Comparison of ENCODE assay signal across 8 mouse cellular contexts in genomic region chr4:133754871-133755765, GRCm38 (mm10). TPM values are rescaled to one million over a fixed set of nuclear protein-coding genes. Genes with fewer than 3 reads are reported as not detected.
DNase-seq lines count a peak whose midpoint lies in the region; ATAC-seq and TF ChIP-seq lines count a peak whose summit lies in the region.

No protein-coding gene starts in this region.

- peak overlapping the region; percentile 94 for H3K4me3 ChIP-seq in erythroblast, embryonic 14.5 days (replicated peaks)
- H3K4me3 ChIP-seq in embryonic facial prominence, embryonic 14.5 days (ENCODE audit: low read depth, low read length), result peak overlapping the region; percentile 100
- peak overlapping the region; percentile 100 for H3K4me3 ChIP-seq in limb, embryonic 14.5 days (replicated peaks; ENCODE audit: low read length)
- peak overlapping the region; percentile 100 for H3K4me3 ChIP-seq in stomach, postnatal 0 days (ENCODE audit: low read depth, low read length)

- peaks cover 8% of the 10 kb centered on the region for H3K36me3 ChIP-seq in erythroblast, embryonic 14.5 days (ENCODE audit: control insufficient read depth)
- no peaks in the 10 kb centered on the region for H3K36me3 ChIP-seq in embryonic facial prominence, embryonic 14.5 days (ENCODE audit: control insufficient read depth, insufficient read depth, low read length)
- no peaks in the 10 kb centered on the region for H3K36me3 ChIP-seq in limb, embryonic 14.5 days (ENCODE audit: control insufficient read depth, insufficient read depth, low read length)
- no peaks in the 10 kb centered on the region for H3K36me3 ChIP-seq in stomach, postnatal 0 days (ENCODE audit: control insufficient read depth, insufficient read depth, low read length)

- TF ChIP-seq POLR2A in limb, embryonic 14.5 days (IDR thresholded peaks at IDR 0.05; ENCODE audit: borderline replicate concordance, extremely low read depth, insufficient read depth, insufficient read length), result no peak

- no peak for ATAC-seq in erythroblast, adult 5-6 weeks (replicated peaks; ENCODE audit: low FRiP score, poor library complexity, severe bottlenecking)
- ATAC-seq in embryonic facial prominence, embryonic 14.5 days (ENCODE audit: low read depth), result no peak
- ATAC-seq in limb, embryonic 14.5 days (ENCODE audit: low FRiP score, low read depth), result no peak
- ATAC-seq in stomach, postnatal 0 days (ENCODE audit: low FRiP score, low TSS enrichment), result no peak

- DNase-seq in 3T3-L1 (ENCODE audit: low read depth, low spot score), result peak; percentile 30
- DNase-seq in embryonic facial prominence, embryonic 14.5 days (ENCODE audit: low spot score), result no peak
- DNase-seq in limb, embryonic 14.5 days (ENCODE audit: low spot score), result no peak
- peak; percentile 23 for DNase-seq in stomach, postnatal 0 days (ENCODE audit: low spot score)
- no peak for DNase-seq in testis, postnatal 14 days (ENCODE audit: low spot score)
- no peak for DNase-seq in urinary bladder, postnatal 10 days (ENCODE audit: low spot score)

- TF ChIP-seq CTCF in stomach, postnatal 0 days (IDR thresholded peaks at IDR 0.05; ENCODE audit: low read depth), result no peak

- no peaks in the 10 kb centered on the region for H3K9me3 ChIP-seq in erythroblast, embryonic 14.5 days (ENCODE audit: control insufficient read depth, low read length)
- no peaks in the 10 kb centered on the region for H3K9me3 ChIP-seq in embryonic facial prominence, embryonic 14.5 days (ENCODE audit: control insufficient read depth, low read length)
- no peaks in the 10 kb centered on the region for H3K9me3 ChIP-seq in limb, embryonic 14.5 days (ENCODE audit: control insufficient read depth, low read length)
- no peaks in the 10 kb centered on the region for H3K9me3 ChIP-seq in stomach, postnatal 0 days (ENCODE audit: control insufficient read depth, low read length)

- H3K27ac ChIP-seq in embryonic facial prominence, embryonic 14.5 days (replicated peaks; ENCODE audit: low read depth, low read length), result peak overlapping the region; percentile 100
- peak overlapping the region; percentile 100 for H3K27ac ChIP-seq in limb, embryonic 14.5 days (replicated peaks; ENCODE audit: low read depth, low read length)
- peak overlapping the region; percentile 100 for H3K27ac ChIP-seq in stomach, postnatal 0 days (replicated peaks)

- H3K9ac ChIP-seq in embryonic facial prominence, embryonic 14.5 days (ENCODE audit: low read depth, low read length), result peak overlapping the region; percentile 100
- H3K9ac ChIP-seq in limb, embryonic 14.5 days (ENCODE audit: low read depth, low read length, severe bottlenecking), result peak overlapping the region; percentile 100
- H3K9ac ChIP-seq in stomach, postnatal 0 days (ENCODE audit: low read length), result peak overlapping the region; percentile 100

- no peak for TF ChIP-seq EP300 in stomach, postnatal 0 days (optimal IDR thresholded peaks at IDR 0.05)

- WGBS in embryonic facial prominence, embryonic 14.5 days, result 14% methylated on average over 10 of the region's 10 CpGs
- 8% methylated on average over 10 of the region's 10 CpGs for WGBS in limb, embryonic 14.5 days
- WGBS in stomach, postnatal 0 days, result 19% methylated on average over 10 of the region's 10 CpGs

- H3K4me2 ChIP-seq in embryonic facial prominence, embryonic 14.5 days (ENCODE audit: low read depth, low read length), result peak overlapping the region; percentile 94
- H3K4me2 ChIP-seq in limb, embryonic 14.5 days (replicated peaks; ENCODE audit: low read depth, low read length, severe bottlenecking), result peak overlapping the region; percentile 91
- H3K4me2 ChIP-seq in stomach, postnatal 0 days (replicated peaks; ENCODE audit: low read depth), result peak overlapping the region; percentile 97

- peaks cover 54% of the 10 kb centered on the region for H3K4me1 ChIP-seq in erythroblast, embryonic 14.5 days (ENCODE audit: control insufficient read depth)
- H3K4me1 ChIP-seq in embryonic facial prominence, embryonic 14.5 days (ENCODE audit: control insufficient read depth, insufficient read depth, low read length), result peaks cover 26% of the 10 kb centered on the region
- peaks cover 26% of the 10 kb centered on the region for H3K4me1 ChIP-seq in limb, embryonic 14.5 days (ENCODE audit: control insufficient read depth, insufficient read depth, low read length)
- H3K4me1 ChIP-seq in stomach, postnatal 0 days (replicated peaks; ENCODE audit: control insufficient read depth, insufficient read depth), result peaks cover 15% of the 10 kb centered on the region

- no peaks in the 10 kb centered on the region for H3K27me3 ChIP-seq in erythroblast, embryonic 14.5 days (ENCODE audit: control insufficient read depth)
- H3K27me3 ChIP-seq in embryonic facial prominence, embryonic 14.5 days (replicated peaks; ENCODE audit: control insufficient read depth, insufficient read depth, low read length), result no peaks in the 10 kb centered on the region
- no peaks in the 10 kb centered on the region for H3K27me3 ChIP-seq in limb, embryonic 14.5 days (ENCODE audit: control insufficient read depth, insufficient read depth, low read length)
- H3K27me3 ChIP-seq in stomach, postnatal 0 days (ENCODE audit: control insufficient read depth, insufficient read depth, low read length), result no peaks in the 10 kb centered on the region

RNA-seq across cellular contexts. Expression of gene Arid1a, which starts 1.5 kb away (rescaled TPM):
- polyA plus RNA-seq in erythroblast, embryonic 14.5 days (2012), result 2.3 and 2.6 TPM in 2 replicates
- 31.1 and 41.2 TPM in 2 replicates for total RNA-seq in erythroblast, adult 5-6 weeks (2015; ENCODE audit: low replicate concordance)
- 21.9 and 27.2 TPM in 2 replicates for total RNA-seq in erythroblast, adult 5-6 weeks (2017; ENCODE audit: low replicate concordance)
- 29.1 and 29.6 TPM in 2 replicates for polyA plus RNA-seq in embryonic facial prominence, embryonic 14.5 days (2014; fragmentation: Nextera tagmentation; extraction: Ambion mirVana)
- 70.8 and 87.1 TPM in 2 replicates for polyA plus RNA-seq in limb, embryonic 14.5 days (2012; rRNA removed)
- 33.3 and 40.8 TPM in 2 replicates for polyA plus RNA-seq in limb, embryonic 14.5 days (2014; fragmentation: Nextera tagmentation; extraction: Ambion mirVana)
- polyA plus RNA-seq in stomach, postnatal 0 days (2015; fragmentation: Nextera tagmentation; extraction: Ambion mirVana), result 8.7 and 9.7 TPM in 2 replicates

Comparison
In these comparisons a context has a peak if more than half of its experiments do, and no peak if none do; other contexts are left out.
1. DNase-seq: peak in 3T3-L1 (single experiment) and stomach, postnatal 0 days (single experiment); none in embryonic facial prominence, embryonic 14.5 days (single experiment), limb, embryonic 14.5 days (single experiment), testis, postnatal 14 days (single experiment) and urinary bladder, postnatal 10 days (single experiment).
2. Peak in every context shown above with its lines, with median percentiles within 50 percentile points of each other: H3K4me3 ChIP-seq, H3K27ac ChIP-seq, H3K4me2 ChIP-seq and H3K9ac ChIP-seq.